Mouse (Mus musculus) bone marrow macrophage, adult 2 months (primary cell): ENCODE data around the gene Cidec.

Experiments used
- CTCF ChIP-seq: IDR thresholded peaks from 2 replicates; pipeline ENCODE4 v1.5.1; 2012; ENCODE audit warnings: low read depth, mild to moderate bottlenecking, low read length, moderate library complexity
- POLR2A ChIP-seq: IDR thresholded peaks from 2 replicates; pipeline ENCODE4 v1.6.1; 2012; ENCODE audit warnings: mild to moderate bottlenecking, low read depth, low read length, borderline replicate concordance

- TF ChIP-seq POLR2A (no peak), CTCF (no peak)
These were observed 46.6 kb downstream of the Cidec start, which contains the start of gene Ttll3 for GRCm38 (mm10) chr6:113388960-113389359.
